Mouse (Mus musculus): Measurements from ENCODE around the gene Cldn34a.
"Not testable (repeated sequence)": the region's sequence is repeated elsewhere in the genome, so short reads cannot be mapped to it uniquely, and the experiment has no call there.

Cldn34a gene

GRCm38 (mm10) chrX:152563034-152563433 lies at the start of gene Cldn34a:
Gene Cldn34a (plus strand): TSS chrX:152563334.
- DNase-seq (ENCODE audit: low read depth): no peak

- DNase-seq (ENCODE audit: low read depth): not testable (repeated sequence)
Measured at GRCm38 (mm10) chrX:152518611-152519010, 44.5 kb upstream of the Cldn34a start.

GRCm38 (mm10) chrX:152545736-152546135 lies 17.4 kb upstream of the Cldn34a start:
- DNase-seq (ENCODE audit: low read depth): no peak

GRCm38 (mm10) chrX:152548180-152548579 lies 15.0 kb upstream of the Cldn34a start:
- no peak for DNase-seq (ENCODE audit: low read depth)

- DNase-seq (ENCODE audit: low read depth): no peak
Measured at GRCm38 (mm10) chrX:152557446-152557845, 5.7 kb upstream of the Cldn34a start.
